Mouse (Mus musculus) forebrain, postnatal 0 days (tissue): ENCODE data around the gene Dtwd1. TPM values are rescaled to one million over a fixed set of nuclear protein-coding genes. Genes with fewer than 3 reads are reported as not detected.
"Not testable (repeated sequence)": the region's sequence is repeated elsewhere in the genome, so short reads cannot be mapped to it uniquely, and the experiment has no call there.

Source experiments
- ATAC-seq: fragments of 200-750 bp; cut with Nextera tagmentation; 2 replicates; pipeline ENCODE4 v1.8.0; 2017; ENCODE audit warnings: mild to moderate bottlenecking, moderate library complexity
- DNase-seq: peaks from one replicate; pipeline ENCODE4 v3.0.0-alpha.2; 2015
- H3K27ac ChIP-seq: fragments of 300-500 bp; sonication (generic); 2 replicates; pipeline ENCODE4 v1.5.1; 2014; ENCODE audit warnings: low read depth, mild to moderate bottlenecking, antibody characterized with exemption, low read length, moderate library complexity, mixed read lengths
- H3K27me3 ChIP-seq: fragments of 300-500 bp; sonication (generic); 2 replicates; pipeline ENCODE4 v1.6.1; 2014; ENCODE audit warnings: mild to moderate bottlenecking, low read length, mixed read lengths; ENCODE audit not compliant: insufficient read depth
- H3K36me3 ChIP-seq: fragments of 300-500 bp; sonication (generic); 2 replicates; pipeline ENCODE4 v1.6.1; 2014; ENCODE audit warnings: mild to moderate bottlenecking, moderate library complexity; ENCODE audit not compliant: insufficient read depth
- H3K4me1 ChIP-seq: fragments of 300-500 bp; sonication (generic); 2 replicates; pipeline ENCODE4 v1.6.1; 2014; ENCODE audit warnings: antibody characterized with exemption; ENCODE audit not compliant: insufficient read depth
- H3K4me2 ChIP-seq: fragments of 300-500 bp; sonication (generic); 2 replicates; pipeline ENCODE4 v1.6.1; 2014; ENCODE audit warnings: low read depth, mild to moderate bottlenecking, moderate library complexity
- H3K4me3 ChIP-seq: fragments of 300-500 bp; sonication (generic); 2 replicates; pipeline ENCODE4 v1.5.1; 2014; ENCODE audit warnings: low read depth, low read length, mixed read lengths
- H3K9ac ChIP-seq: fragments of 300-500 bp; sonication (generic); 2 replicates; pipeline ENCODE4 v1.6.1; 2014; ENCODE audit warnings: mild to moderate bottlenecking
- H3K9me3 ChIP-seq: fragments of 300-500 bp; sonication (generic); 2 replicates; pipeline ENCODE4 v1.6.1; 2016; ENCODE audit warnings: low read length
- CTCF ChIP-seq: sonication (generic); IDR thresholded peaks from 2 replicates; pipeline ENCODE4 v1.5.1; 2016; ENCODE audit warnings: antibody characterized with exemption, control low read depth, low read depth
- WGBS: fragments of 180-500 bp; shearing (Covaris S2); extraction: QIAGEN DNeasy Blood & Tissue Kit; methylation state at CpG from one replicate; pipeline ENCODE4 v1.1.7; 2014; 5-methylcytosine and 5-hydroxymethylcytosine counted together
- polyA plus RNA-seq: library from polyadenylated mRNA; unstranded; fragments of >200 nt; fragmentation: Nextera tagmentation; extraction: Ambion mirVana; gene quantifications from 2 replicates; pipeline ENCODE4 v1.2.1, GENCODE M21; 2015
- total RNA-seq: library from RNA; depleted of rRNA; stranded (reverse); fragments of >200 nt; gene quantifications from 2 replicates; pipeline ENCODE4 v1.2.3, GENCODE M21; 2014; rRNA removed

The Dtwd1 gene
- total and polyA plus RNA-seq, 2 experiments from 2014 or later, result 12.2 to 21.7 TPM

GRCm38 (mm10) chr2:126191306-126191705, 39.4 kb downstream of the Dtwd1 start:
- Histone ChIP-seq H3K9me3 (no peaks in the 10 kb centered on the region), H3K4me1 (no peaks in the 10 kb centered on the region), H3K36me3 (no peaks in the 10 kb centered on the region), H3K27me3 (no peaks in the 10 kb centered on the region), H3K9ac (no peak overlapping the region), H3K4me2 (no peak overlapping the region), H3K27ac (no peak overlapping the region), H3K4me3 (no peak overlapping the region)
- ATAC-seq (no peak), DNase-seq (no peak)
- TF ChIP-seq CTCF, result no peak
- WGBS, result 69% methylated on average over 4 of the region's 4 CpGs

- H3K9me3 ChIP-seq, result no peaks in the 10 kb centered on the region
- WGBS, result 81% methylated on average over 2 of the region's 2 CpGs
- ATAC-seq (no peak), DNase-seq (no peak)
- no peak overlapping the region for H3K27ac ChIP-seq
- H3K4me3 ChIP-seq, result no peak overlapping the region
- TF ChIP-seq CTCF, result no peak
- no peaks in the 10 kb centered on the region for H3K36me3 ChIP-seq
- H3K4me2 ChIP-seq, result no peak overlapping the region
- no peaks in the 10 kb centered on the region for H3K27me3 ChIP-seq
- H3K9ac ChIP-seq, result no peak overlapping the region
- H3K4me1 ChIP-seq, result no peaks in the 10 kb centered on the region
These were observed 40.2 kb downstream of the Dtwd1 start for GRCm38 (mm10) chr2:126192129-126192528.

GRCm38 (mm10) chr2:126195631-126196356, 43.9 kb downstream of the Dtwd1 start:
- Histone ChIP-seq H3K4me1 (no peaks in the 10 kb centered on the region), H3K27me3 (no peaks in the 10 kb centered on the region), H3K9me3 (no peaks in the 10 kb centered on the region), H3K4me3 (no peak overlapping the region), H3K4me2 (no peak overlapping the region), H3K27ac (no peak overlapping the region), H3K36me3 (no peaks in the 10 kb centered on the region), H3K9ac (no peak overlapping the region)
- TF ChIP-seq CTCF, result no peak
- DNase-seq (no peak), ATAC-seq (no peak)
- WGBS, result 56% methylated on average over 12 of the region's 12 CpGs

GRCm38 (mm10) chr2:126198971-126199370, 47.0 kb downstream of the Dtwd1 start:
- ATAC-seq, result no peak
- H3K4me2 ChIP-seq, result no peak overlapping the region
- no peaks in the 10 kb centered on the region for H3K27me3 ChIP-seq
- no peak overlapping the region for H3K27ac ChIP-seq
- DNase-seq, result no peak
- H3K9me3 ChIP-seq, result no peaks in the 10 kb centered on the region
- H3K4me3 ChIP-seq, result no peak overlapping the region
- no peaks in the 10 kb centered on the region for H3K4me1 ChIP-seq
- no peak for TF ChIP-seq CTCF
- no peak overlapping the region for H3K9ac ChIP-seq
- H3K36me3 ChIP-seq, result no peaks in the 10 kb centered on the region
- 90% methylated on average over 3 of the region's 3 CpGs for WGBS

- H3K9me3 ChIP-seq, result no peaks in the 10 kb centered on the region
- no peak overlapping the region for H3K27ac ChIP-seq
- TF ChIP-seq CTCF, result no peak
- no peak overlapping the region for H3K4me2 ChIP-seq
- H3K4me3 ChIP-seq, result no peak overlapping the region
- DNase-seq, result no peak
- no peaks in the 10 kb centered on the region for H3K27me3 ChIP-seq
- ATAC-seq, result no peak
- WGBS, result 89% methylated on average over 6 of the region's 6 CpGs
- H3K9ac ChIP-seq, result no peak overlapping the region
- H3K4me1 ChIP-seq, result no peaks in the 10 kb centered on the region
- H3K36me3 ChIP-seq, result no peaks in the 10 kb centered on the region
These were observed 59.2 kb downstream of the Dtwd1 start for GRCm38 (mm10) chr2:126211011-126211680.

GRCm38 (mm10) chr2:126214800-126215199, 62.9 kb downstream of the Dtwd1 start, which contains the start of gene Gm17555:
TSS of gene Gm17555 (plus strand) at chr2:126215100.
- WGBS, result 97% methylated on average over 3 of the region's 3 CpGs
- not testable (repeated sequence) for H3K4me3 ChIP-seq, ATAC-seq

More at GRCm38 (mm10) chr2:126214800-126215199, 62.9 kb downstream of the Dtwd1 start, which contains the start of gene Gm17555:
- not testable (repeated sequence) for H3K4me2 ChIP-seq, H3K9ac ChIP-seq, H3K36me3 ChIP-seq, H3K4me1 ChIP-seq, H3K27ac ChIP-seq, DNase-seq, H3K27me3 ChIP-seq, H3K9me3 ChIP-seq

Other genes starting within 250 kb of the Dtwd1 start
- gene Fgf7, start 117.5 kb upstream of the Dtwd1 start, total RNA-seq, result 0.15 and 0.48 TPM in 2 replicates
- 0.23 and 0.31 TPM in 2 replicates for gene Fgf7, start 117.5 kb upstream of the Dtwd1 start, polyA plus RNA-seq
- not detected in 2 replicates for gene Fam227b, start 137 bp upstream of the Dtwd1 start, total RNA-seq
- not detected in 2 replicates for gene Fam227b, start 137 bp upstream of the Dtwd1 start, polyA plus RNA-seq
- gene Gm17555, start 63.0 kb downstream of the Dtwd1 start, total RNA-seq, result not detected in 2 replicates
- not detected in 2 replicates for gene Gm17555, start 63.0 kb downstream of the Dtwd1 start, polyA plus RNA-seq